Mouse (Mus musculus) heart, adult 11 months (tissue): ENCODE measurements around the gene Antxrl.
A peak's percentile ranks its signal among the peaks of the same experiment; 100 is the strongest.

Source experiments
- DNase-seq: peaks from one replicate; pipeline ENCODE4 v3.0.0; 2022

Antxrl gene

GRCm38 (mm10) chr14:34052516-34052915 lies at the start of gene Antxrl:
Gene Antxrl (plus strand): TSS chr14:34052707.
- peak; percentile 71 for DNase-seq

GRCm38 (mm10) chr14:34015063-34015462 lies 37.4 kb upstream of the Antxrl start, which contains the start of gene Gm30083:
Gene Gm30083 (minus strand): TSS chr14:34015182.
- peak; percentile 57 for DNase-seq

GRCm38 (mm10) chr14:34016381-34016780 lies 36.1 kb upstream of the Antxrl start, which contains the start of gene Gm5460:
Gene Gm5460 (plus strand): TSS chr14:34016758.
- DNase-seq = peak; percentile 68

GRCm38 (mm10) chr14:34016938-34017337 lies 35.6 kb upstream of the Antxrl start:
- no peak for DNase-seq

- peak; percentile 87 for DNase-seq
Observed at GRCm38 (mm10) chr14:34026710-34027109, 25.8 kb upstream of the Antxrl start.

- peak; percentile 81 for DNase-seq
Observed at GRCm38 (mm10) chr14:34033841-34034610, 18.5 kb upstream of the Antxrl start.

GRCm38 (mm10) chr14:34041241-34041640 lies 11.3 kb upstream of the Antxrl start:
- peak; percentile 64 for DNase-seq

GRCm38 (mm10) chr14:34043341-34043740 lies 9.2 kb upstream of the Antxrl start:
- peak; percentile 68 for DNase-seq

- peak; percentile 64 for DNase-seq
Observed at GRCm38 (mm10) chr14:34050101-34050779, 2.3 kb upstream of the Antxrl start.

- DNase-seq = no peak
Observed at GRCm38 (mm10) chr14:34071665-34072064, 19.2 kb downstream of the Antxrl start.

GRCm38 (mm10) chr14:34075346-34075745 lies 22.8 kb downstream of the Antxrl start:
- DNase-seq = no peak

- DNase-seq = no peak
Observed at GRCm38 (mm10) chr14:34077222-34077621, 24.7 kb downstream of the Antxrl start.

- DNase-seq = no peak
Observed at GRCm38 (mm10) chr14:34078293-34078692, 25.8 kb downstream of the Antxrl start.

GRCm38 (mm10) chr14:34080321-34080997 lies 28.0 kb downstream of the Antxrl start:
- peak; percentile 94 for DNase-seq

- peak; percentile 94 for DNase-seq
Observed at GRCm38 (mm10) chr14:34085731-34086130, 33.2 kb downstream of the Antxrl start, which contains the start of gene Anxa8. Gene Anxa8 (plus strand): TSS chr14:34085981.

GRCm38 (mm10) chr14:34086806-34087205 lies 34.3 kb downstream of the Antxrl start:
- no peak for DNase-seq

- no peak for DNase-seq
Observed at GRCm38 (mm10) chr14:34087856-34088398, 35.4 kb downstream of the Antxrl start.

GRCm38 (mm10) chr14:34089796-34090195 lies 37.3 kb downstream of the Antxrl start:
- DNase-seq = no peak

GRCm38 (mm10) chr14:34091475-34091874 lies 39.0 kb downstream of the Antxrl start:
- peak; percentile 49 for DNase-seq

GRCm38 (mm10) chr14:34092856-34093255 lies 40.3 kb downstream of the Antxrl start:
- peak; percentile 74 for DNase-seq

GRCm38 (mm10) chr14:34096161-34096560 lies 43.7 kb downstream of the Antxrl start:
- no peak for DNase-seq

GRCm38 (mm10) chr14:34102601-34103000 lies 50.1 kb downstream of the Antxrl start, which contains the start of gene A630023A22Rik:
Gene A630023A22Rik (minus strand): TSS chr14:34102754.
- peak; percentile 48 for DNase-seq

GRCm38 (mm10) chr14:34103855-34104254 lies 51.3 kb downstream of the Antxrl start:
- DNase-seq = no peak
